Mouse (Mus musculus): ENCODE results near the gene Nsfl1c.

GRCm38 (mm10) chr2:151498358-151498757, 4.4 kb downstream of the Nsfl1c start:
- TF ChIP-seq CTCF (IDR thresholded peaks at IDR 0.05; ENCODE audit: low read depth) (no peak), EP300 (IDR thresholded peaks at IDR 0.05; ENCODE audit: low read depth) (no peak)
